Mouse (Mus musculus): ENCODE measurements at regions not wholly inside any gene's neighbourhood (a gene's known extent, or its start where the extent isn't known, plus 50 kb on each side); places are given as distances from the start of the nearest gene placed in this dataset.

DNA sequence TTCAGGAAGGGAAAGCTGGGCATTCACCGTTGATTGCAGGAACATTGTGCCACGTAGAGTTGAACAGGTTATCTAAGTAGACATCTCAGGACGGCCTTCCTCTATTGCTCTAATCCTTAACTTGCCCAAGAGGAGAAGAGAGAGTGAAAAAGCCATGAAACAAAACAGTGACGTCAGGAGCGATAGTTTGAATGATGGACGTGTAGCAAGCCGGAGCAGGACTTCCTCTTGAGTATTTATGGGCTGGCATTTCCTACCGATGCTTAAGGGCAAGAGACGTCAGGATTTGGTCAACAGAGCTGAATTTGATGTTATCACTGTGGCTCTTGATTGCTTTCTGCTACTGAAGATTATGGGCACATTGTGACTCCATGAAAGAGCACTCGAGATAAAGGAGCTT is 130.5 kb upstream of the Arhgap28 start:
- 77% methylated on average over 10 of the region's 10 CpGs for WGBS
- no peaks in the 10 kb centered on the region for H3K27me3 ChIP-seq
- no peak overlapping the region for H3K9ac ChIP-seq
- no peak overlapping the region for H3K27ac ChIP-seq (replicated peaks)
- no peaks in the 10 kb centered on the region for H3K36me3 ChIP-seq
- no peaks in the 10 kb centered on the region for H3K9me3 ChIP-seq
- H3K4me3 ChIP-seq = no peak overlapping the region
- no peak overlapping the region for H3K4me2 ChIP-seq
- no peaks in the 10 kb centered on the region for H3K4me1 ChIP-seq (replicated peaks)
- ATAC-seq (ENCODE audit: low read depth) = no peak

DNA sequence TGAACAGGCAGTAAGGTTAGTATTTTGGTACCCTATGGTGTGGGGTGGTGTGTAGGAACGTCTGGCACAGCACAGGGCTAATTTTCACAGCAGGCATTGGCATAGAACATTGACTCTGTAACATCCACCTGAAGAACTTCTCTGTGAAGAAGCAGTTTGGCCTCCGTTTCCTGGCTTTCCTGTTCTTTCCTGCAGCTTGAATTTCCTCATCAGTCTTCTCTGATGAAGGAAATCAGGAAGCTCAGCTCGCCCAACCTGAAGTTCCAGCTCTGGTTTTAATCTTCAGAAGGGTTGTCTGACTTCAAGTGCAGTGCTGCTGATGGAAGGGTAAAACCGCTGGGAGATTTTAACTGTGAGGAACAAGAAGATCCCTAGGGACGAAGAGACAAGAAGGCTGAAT is 131.5 kb upstream of the Arhgap28 start:
- Histone ChIP-seq H3K27me3 (no peaks in the 10 kb centered on the region), H3K4me1 (replicated peaks) (no peaks in the 10 kb centered on the region), H3K9ac (no peak overlapping the region), H3K4me3 (no peak overlapping the region), H3K27ac (replicated peaks) (no peak overlapping the region), H3K9me3 (no peaks in the 10 kb centered on the region), H3K36me3 (no peaks in the 10 kb centered on the region), H3K4me2 (no peak overlapping the region)
- WGBS = 73% methylated on average over 5 of the region's 5 CpGs
- no peak for ATAC-seq (ENCODE audit: low read depth)

DNA sequence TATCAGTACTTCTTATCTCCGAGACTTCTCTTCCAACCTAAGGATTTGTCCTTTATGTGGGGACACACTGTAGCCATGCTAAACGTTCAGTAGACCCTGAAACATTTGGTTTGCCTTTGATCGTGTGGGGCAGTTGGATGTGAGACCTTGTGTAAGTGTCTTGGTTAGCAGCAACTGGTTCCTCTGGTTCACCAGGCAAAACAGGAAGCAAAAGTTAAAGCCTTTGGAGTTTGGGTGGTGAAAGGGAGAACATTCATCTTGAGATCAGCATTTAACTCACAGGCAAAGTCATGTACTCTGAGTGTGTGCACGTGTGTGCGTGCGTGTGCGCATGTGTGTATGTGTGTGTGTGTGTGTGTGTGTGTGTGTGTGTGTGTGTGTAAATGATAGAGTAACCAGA is 130.3 kb upstream of the L3mbtl4 start:
- no peaks in the 10 kb centered on the region for H3K9me3 ChIP-seq
- H3K9ac ChIP-seq = no peak overlapping the region
- H3K4me3 ChIP-seq = no peak overlapping the region
- no peaks in the 10 kb centered on the region for H3K27me3 ChIP-seq
- H3K27ac ChIP-seq (replicated peaks) = no peak overlapping the region
- no peaks in the 10 kb centered on the region for H3K4me1 ChIP-seq (replicated peaks)
- WGBS = 93% methylated on average over 7 of the region's 7 CpGs
- ATAC-seq (ENCODE audit: low read depth) = no peak
- no peaks in the 10 kb centered on the region for H3K36me3 ChIP-seq
- no peak overlapping the region for H3K4me2 ChIP-seq

DNA sequence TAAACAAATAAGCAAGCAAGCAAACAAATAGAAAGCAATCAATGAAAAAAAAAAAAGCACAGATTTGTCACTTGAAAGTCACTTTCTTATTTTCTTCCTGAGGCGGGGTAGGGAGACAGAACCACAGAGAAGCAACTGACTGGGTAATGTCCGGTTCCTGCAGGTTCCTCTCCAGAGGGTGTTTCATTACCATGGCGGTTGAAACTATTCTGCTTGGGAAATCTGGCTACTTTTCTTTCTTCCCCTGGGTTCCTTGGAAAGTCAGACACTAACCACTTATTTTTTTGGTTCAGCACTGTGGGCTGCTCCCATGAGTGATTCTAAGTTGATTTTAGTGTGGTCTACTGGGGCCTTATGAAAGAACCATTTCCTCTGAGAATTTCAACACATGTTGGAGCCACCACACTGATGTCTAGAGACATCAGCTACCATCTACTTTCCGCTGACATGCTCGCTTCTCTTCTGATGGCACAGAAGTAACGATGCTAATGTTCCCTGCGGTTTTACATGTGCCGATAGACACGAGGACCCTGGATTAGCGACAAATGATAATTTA is 124.3 kb upstream of the L3mbtl4 start:
- H3K9ac ChIP-seq = no peak overlapping the region
- H3K27me3 ChIP-seq = no peaks in the 10 kb centered on the region
- H3K9me3 ChIP-seq = no peaks in the 10 kb centered on the region
- no peaks in the 10 kb centered on the region for H3K36me3 ChIP-seq
- H3K4me2 ChIP-seq = no peak overlapping the region
- 93% methylated on average over 10 of the region's 10 CpGs for WGBS
- H3K4me1 ChIP-seq (replicated peaks) = no peaks in the 10 kb centered on the region
- no peak for ATAC-seq (ENCODE audit: low read depth)
- no peak overlapping the region for H3K4me3 ChIP-seq
- H3K27ac ChIP-seq (replicated peaks) = no peak overlapping the region

DNA sequence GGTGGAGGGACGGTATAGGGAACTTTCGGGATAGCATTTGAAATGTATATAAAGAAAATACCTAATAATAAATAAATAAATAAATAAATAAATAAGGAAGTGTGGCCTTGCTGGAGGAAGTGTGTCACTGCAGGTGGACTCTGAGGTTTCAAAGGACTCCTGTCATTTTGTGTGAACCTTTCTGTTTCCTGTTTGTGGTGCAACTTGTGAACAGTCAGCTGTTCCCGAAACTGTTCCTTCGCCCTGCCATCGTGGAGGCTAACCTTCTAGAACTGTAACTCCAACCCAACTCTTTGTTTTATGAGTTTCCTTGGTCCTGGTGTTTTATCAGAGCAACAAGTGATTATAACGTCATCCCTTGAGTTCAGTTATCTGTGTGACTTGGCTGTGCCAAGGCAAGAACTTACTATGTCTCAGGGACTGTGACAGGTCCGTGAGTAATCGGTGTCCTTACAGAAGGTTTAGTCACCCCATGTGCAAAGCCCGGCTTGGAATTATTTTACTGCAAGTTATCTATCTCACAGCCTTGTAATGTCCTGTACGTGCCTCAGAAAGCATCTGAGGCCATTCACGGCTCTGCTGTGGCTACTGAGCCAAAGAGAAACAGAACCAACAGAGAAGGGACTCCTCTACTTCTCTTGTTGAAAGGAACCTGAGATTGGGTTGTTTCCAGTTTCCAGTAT is 121.0 kb upstream of the L3mbtl4 start:
- no peak overlapping the region for H3K4me2 ChIP-seq
- no peaks in the 10 kb centered on the region for H3K9me3 ChIP-seq
- 93% methylated on average over 11 of the region's 11 CpGs for WGBS

DNA sequence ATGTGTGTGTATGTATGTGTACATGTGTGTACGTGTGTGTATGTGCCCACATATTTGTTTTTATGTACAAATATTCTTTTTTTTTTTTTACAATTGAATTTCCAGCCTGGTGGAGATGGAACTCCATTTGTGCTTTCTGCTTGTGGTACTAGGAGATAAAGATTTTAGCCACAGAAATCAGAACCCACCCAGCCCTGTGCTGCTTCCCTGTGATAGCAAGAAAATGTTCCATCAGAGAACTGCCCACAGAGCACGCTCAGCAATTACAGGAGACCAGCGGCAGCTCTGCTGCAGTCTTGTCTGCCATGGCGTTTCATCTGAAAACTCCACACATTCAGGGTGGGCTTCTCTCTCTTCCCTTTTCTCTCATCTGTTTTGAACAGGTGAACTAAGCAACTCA is 118.7 kb upstream of the L3mbtl4 start:
- no peak overlapping the region for H3K9ac ChIP-seq
- ATAC-seq (ENCODE audit: low read depth) = no peak
- WGBS = 89% methylated on average over 4 of the region's 4 CpGs

More for the DNA sequence above, 121.0 kb upstream of the L3mbtl4 start:
- Histone ChIP-seq H3K27ac (replicated peaks) (no peak overlapping the region), H3K27me3 (no peaks in the 10 kb centered on the region), H3K4me3 (no peak overlapping the region), H3K4me1 (replicated peaks) (no peaks in the 10 kb centered on the region), H3K9ac (no peak overlapping the region), H3K36me3 (no peaks in the 10 kb centered on the region)
- no peak for ATAC-seq (ENCODE audit: low read depth)

DNA sequence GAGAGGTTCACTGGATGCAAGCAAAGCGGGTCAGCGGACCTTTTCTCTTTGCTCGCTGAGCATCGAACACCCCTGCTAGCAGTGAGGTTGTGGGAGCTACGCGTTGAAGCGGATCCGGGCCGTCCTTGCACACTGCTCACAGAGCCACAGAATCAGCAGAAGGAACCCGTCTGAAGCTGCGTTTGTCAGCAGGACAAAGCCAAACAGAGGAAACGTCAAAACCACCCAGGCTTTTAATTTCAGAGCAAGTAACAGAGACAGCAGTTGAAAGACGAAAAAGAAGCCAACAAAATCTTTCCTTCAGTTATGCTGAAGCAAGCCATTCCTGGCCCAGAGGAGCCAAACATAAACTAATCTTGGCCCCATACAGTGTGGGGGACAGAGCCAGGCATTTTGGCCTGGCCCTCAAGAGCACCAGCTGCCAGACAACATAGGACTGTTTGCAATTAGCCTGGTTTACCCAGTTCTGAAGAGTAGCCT is 115.4 kb upstream of the L3mbtl4 start:
- no peaks in the 10 kb centered on the region for H3K4me1 ChIP-seq (replicated peaks)
- H3K27me3 ChIP-seq = no peaks in the 10 kb centered on the region
- H3K36me3 ChIP-seq = no peaks in the 10 kb centered on the region
- no peak overlapping the region for H3K9ac ChIP-seq
- 33% methylated on average over 13 of the region's 13 CpGs for WGBS
- no peak; the same call in 1 of the 2 replicates for ATAC-seq (ENCODE audit: low read depth)
- no peaks in the 10 kb centered on the region for H3K9me3 ChIP-seq
- no peak overlapping the region for H3K4me3 ChIP-seq
- no peak overlapping the region for H3K4me2 ChIP-seq
- no peak overlapping the region for H3K27ac ChIP-seq (replicated peaks)

More for the DNA sequence above, 118.7 kb upstream of the L3mbtl4 start:
- Histone ChIP-seq H3K4me2 (no peak overlapping the region), H3K4me1 (replicated peaks) (no peaks in the 10 kb centered on the region), H3K9me3 (no peaks in the 10 kb centered on the region), H3K27ac (replicated peaks) (no peak overlapping the region), H3K36me3 (no peaks in the 10 kb centered on the region), H3K27me3 (no peaks in the 10 kb centered on the region), H3K4me3 (no peak overlapping the region)

DNA sequence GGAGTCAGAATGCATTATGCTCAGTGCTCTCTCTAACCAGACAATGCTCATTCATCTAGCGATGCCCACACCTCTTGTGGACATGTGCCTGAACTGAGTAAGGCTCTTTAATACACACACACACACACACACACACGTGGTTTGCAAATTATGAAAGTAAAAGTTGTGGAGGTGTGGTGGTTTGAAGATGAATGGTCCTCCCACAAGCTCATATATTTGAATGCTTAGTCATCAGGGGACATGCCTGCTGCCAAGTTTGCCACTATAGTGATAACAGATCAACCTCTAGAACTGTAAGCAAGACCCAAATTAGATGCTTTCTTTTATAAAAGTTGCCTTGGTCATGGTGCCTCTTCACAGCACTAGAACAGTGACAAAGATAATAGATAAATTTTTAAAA is 112.5 kb upstream of the L3mbtl4 start:
- H3K9ac ChIP-seq = no peak overlapping the region
- H3K36me3 ChIP-seq = no peaks in the 10 kb centered on the region
- H3K4me1 ChIP-seq (replicated peaks) = peaks cover 8% of the 10 kb centered on the region
- no peak overlapping the region for H3K4me3 ChIP-seq
- H3K4me2 ChIP-seq = no peak overlapping the region
- ATAC-seq (ENCODE audit: low read depth) = no peak
- no peaks in the 10 kb centered on the region for H3K27me3 ChIP-seq
- H3K9me3 ChIP-seq = no peaks in the 10 kb centered on the region
- H3K27ac ChIP-seq (replicated peaks) = no peak overlapping the region
- WGBS = 80% methylated on average over 2 of the region's 2 CpGs

DNA sequence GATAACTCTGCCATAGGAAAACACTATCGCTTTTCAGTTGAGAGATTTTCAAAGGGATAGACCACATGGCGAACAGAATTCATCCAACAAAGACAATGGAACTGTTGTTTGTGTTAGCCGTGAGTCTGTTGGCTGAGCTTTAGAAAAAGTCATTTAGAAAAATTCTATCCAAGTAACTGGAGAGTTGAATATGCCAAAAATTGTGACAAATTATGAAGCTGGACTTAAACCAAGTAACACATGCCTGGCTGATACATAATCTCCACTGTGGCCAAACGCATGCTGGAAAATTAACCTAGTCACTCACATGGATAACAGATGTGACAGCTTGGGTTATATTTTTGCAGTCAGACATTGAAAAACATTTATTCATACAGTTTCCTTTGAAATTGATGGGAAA is 110.1 kb upstream of the L3mbtl4 start:
- Histone ChIP-seq H3K27ac (replicated peaks) (no peak overlapping the region), H3K4me2 (no peak overlapping the region), H3K4me1 (replicated peaks) (peaks cover 8% of the 10 kb centered on the region), H3K36me3 (no peaks in the 10 kb centered on the region), H3K9me3 (no peaks in the 10 kb centered on the region), H3K9ac (no peak overlapping the region), H3K4me3 (no peak overlapping the region), H3K27me3 (no peaks in the 10 kb centered on the region)
- no peak for ATAC-seq (ENCODE audit: low read depth)
- WGBS = 49% methylated on average over 4 of the region's 4 CpGs

DNA sequence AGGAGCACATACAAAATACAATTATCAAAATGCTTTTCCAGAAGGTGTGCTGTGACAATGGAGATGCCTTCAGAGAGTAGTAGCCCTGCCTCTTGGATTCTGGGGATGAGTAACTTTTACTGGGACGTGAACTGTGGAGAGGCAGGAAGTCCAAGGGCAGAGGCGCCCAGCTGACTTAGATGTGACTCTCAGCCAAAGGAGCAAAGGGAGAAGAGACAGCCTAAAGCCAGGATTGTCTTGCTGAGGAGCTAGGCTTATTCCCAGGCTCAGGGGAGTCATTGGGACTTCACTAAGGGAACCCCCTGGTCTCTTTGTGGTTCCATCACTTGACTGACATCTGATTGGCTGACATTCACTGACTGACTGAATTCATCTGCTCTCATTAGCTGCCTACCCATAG is 108.9 kb upstream of the L3mbtl4 start:
- Histone ChIP-seq H3K27me3 (no peaks in the 10 kb centered on the region), H3K4me2 (no peak overlapping the region), H3K27ac (replicated peaks) (no peak overlapping the region), H3K9ac (no peak overlapping the region), H3K9me3 (no peaks in the 10 kb centered on the region), H3K4me3 (no peak overlapping the region), H3K4me1 (replicated peaks) (peaks cover 8% of the 10 kb centered on the region), H3K36me3 (no peaks in the 10 kb centered on the region)
- 72% methylated on average over 2 of the region's 2 CpGs for WGBS
- ATAC-seq (ENCODE audit: low read depth) = no peak

DNA sequence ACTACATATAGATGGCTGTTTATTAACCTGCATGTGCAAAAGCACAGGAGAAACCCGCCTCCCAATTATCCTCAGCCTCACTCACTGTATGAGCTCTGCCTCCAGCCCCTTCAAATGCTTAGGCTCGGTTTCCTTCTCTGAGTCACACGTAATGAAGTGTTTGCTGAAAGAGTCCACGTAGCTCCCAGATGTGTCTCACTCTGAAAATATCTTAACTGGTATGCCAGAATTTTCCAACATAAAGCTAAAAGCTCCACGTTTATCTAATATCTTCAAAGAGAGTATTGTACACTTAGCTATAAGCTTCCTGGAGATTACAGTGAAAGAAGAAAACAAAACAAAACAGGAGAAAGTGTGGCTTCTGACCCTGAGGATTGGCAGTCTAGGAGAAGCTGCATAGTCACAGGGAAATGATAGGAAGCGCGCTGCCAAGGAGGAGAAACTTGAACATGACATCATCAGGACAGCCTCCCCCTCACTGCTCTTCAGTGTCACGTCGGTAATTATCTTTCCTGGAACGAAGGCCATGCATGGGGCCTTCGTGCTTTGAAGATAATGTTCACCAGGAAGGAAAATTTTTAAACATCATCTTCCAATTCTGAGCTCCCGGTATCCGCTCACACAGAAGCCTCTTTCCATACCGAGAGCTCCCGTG is 108.3 kb upstream of the L3mbtl4 start:
- H3K27ac ChIP-seq (replicated peaks) = no peak overlapping the region
- no peak overlapping the region for H3K9ac ChIP-seq
- H3K36me3 ChIP-seq = no peaks in the 10 kb centered on the region
- WGBS = 77% methylated on average over 15 of the region's 15 CpGs
- H3K9me3 ChIP-seq = no peaks in the 10 kb centered on the region
- H3K27me3 ChIP-seq = no peaks in the 10 kb centered on the region
- ATAC-seq (ENCODE audit: low read depth) = no peak
- H3K4me3 ChIP-seq = no peak overlapping the region
- peaks cover 8% of the 10 kb centered on the region for H3K4me1 ChIP-seq (replicated peaks)
- no peak overlapping the region for H3K4me2 ChIP-seq

DNA sequence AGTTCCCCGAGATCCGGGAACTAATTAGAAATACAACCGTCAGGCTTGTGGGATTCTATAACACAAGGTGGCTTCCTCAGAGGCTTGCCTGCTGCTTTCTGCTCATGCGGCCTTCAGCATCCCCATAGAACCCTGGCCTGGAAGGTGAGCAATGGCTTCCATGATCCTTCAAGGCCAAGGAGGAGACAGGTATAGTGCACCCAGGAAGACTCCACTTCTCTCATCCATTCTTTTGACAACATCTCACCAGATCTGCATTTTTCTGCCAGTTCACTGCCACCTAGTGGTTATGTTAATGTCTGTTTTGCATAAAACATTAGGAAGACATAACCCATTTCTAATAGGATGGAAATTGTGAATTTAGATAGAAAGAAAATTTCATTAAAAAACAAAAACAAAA is 107.2 kb upstream of the L3mbtl4 start:
- Histone ChIP-seq H3K4me2 (no peak overlapping the region), H3K9ac (no peak overlapping the region), H3K27ac (replicated peaks) (no peak overlapping the region), H3K9me3 (no peaks in the 10 kb centered on the region), H3K36me3 (no peaks in the 10 kb centered on the region), H3K4me1 (replicated peaks) (peaks cover 8% of the 10 kb centered on the region), H3K27me3 (no peaks in the 10 kb centered on the region), H3K4me3 (no peak overlapping the region)
- 88% methylated on average over 4 of the region's 4 CpGs for WGBS
- no peak for ATAC-seq (ENCODE audit: low read depth)

Data from neural tube, embryonic 13.5 days (tissue).